Mouse (Mus musculus): ENCODE measurements around the gene Gm5150.

GRCm38 (mm10) chr3:15956921-15957320 lies 49.3 kb downstream of the Gm5150 start:
- no peak for TF ChIP-seq CTCF (IDR thresholded peaks at IDR 0.05)
- no peak for TF ChIP-seq POLR2A (IDR thresholded peaks at IDR 0.05; ENCODE audit: insufficient read depth, low read depth, low read length)

Measured in heart, adult 2 months (tissue).